ENCODE assay signal across 15 mouse cellular contexts in genomic region chr6:139587478-139587877, GRCm38 (mm10). TPM values are rescaled to one million over a fixed set of nuclear protein-coding genes. Genes with fewer than 3 reads are reported as not detected.
DNase-seq lines count a peak whose midpoint lies in the region; ATAC-seq and TF ChIP-seq lines count a peak whose summit lies in the region.
"Had no signal": no experiment of that assay in that cellular context is flagged by ENCODE, and none has a peak within 500 bp of the region (broad histone marks: within the 10 kb centered on the region; RNA-seq: fewer than 3 reads in every experiment).

No protein-coding gene starts in this region.

- TF ChIP-seq CTCF in lung, adult 2 months (IDR thresholded peaks at IDR 0.05; ENCODE audit: insufficient read depth, low read length): no peak

- H3K9ac ChIP-seq in heart, embryonic 13.5 days: no peak overlapping the region
- H3K9ac ChIP-seq in intestine, embryonic 14.5 days (ENCODE audit: low read length): no peak overlapping the region
- H3K9ac ChIP-seq in liver, embryonic 13.5 days: no peak overlapping the region

- ATAC-seq in heart, embryonic 13.5 days (ENCODE audit: extremely low read depth, insufficient number of reproducible peaks, low FRiP score, low TSS enrichment): no peak
- peak; percentile 37; the same call in 1 of the 2 replicates for ATAC-seq in intestine, embryonic 14.5 days (replicated peaks; ENCODE audit: low FRiP score, low TSS enrichment, low read depth)
- ATAC-seq in liver, embryonic 13.5 days (ENCODE audit: low read depth): no peak

- H3K4me3 ChIP-seq in heart, embryonic 13.5 days: peak overlapping the region; percentile 47
- peak overlapping the region; percentile 4 for H3K4me3 ChIP-seq in lung, adult 2 months (replicated peaks; ENCODE audit: extremely low read depth, low read depth, low read length)
- no peak overlapping the region for H3K4me3 ChIP-seq in intestine, embryonic 14.5 days (ENCODE audit: low read depth, low read length)
- peak overlapping the region; percentile 16 for H3K4me3 ChIP-seq in liver, embryonic 13.5 days (replicated peaks)
- H3K4me3 ChIP-seq: megakaryocyte, embryonic 14.5 days had no signal

- H3K9me3 ChIP-seq in heart, embryonic 13.5 days: no peaks in the 10 kb centered on the region; the same call in 1 of the 2 replicates
- no peaks in the 10 kb centered on the region for H3K9me3 ChIP-seq in intestine, embryonic 14.5 days (ENCODE audit: control insufficient read depth, low read length)
- H3K9me3 ChIP-seq in liver, embryonic 13.5 days (replicated peaks): no peaks in the 10 kb centered on the region
- H3K9me3 ChIP-seq: megakaryocyte, embryonic 14.5 days had no signal

- no peak for TF ChIP-seq POLR2A in lung, adult 2 months (IDR thresholded peaks at IDR 0.05; ENCODE audit: borderline replicate concordance, extremely low read depth, low read depth, low read length)

- peaks cover 4% of the 10 kb centered on the region; the same call in 1 of the 2 replicates for H3K4me1 ChIP-seq in heart, embryonic 13.5 days
- no peaks in the 10 kb centered on the region for H3K4me1 ChIP-seq in lung, adult 2 months (ENCODE audit: control insufficient read depth, insufficient read depth, low read length)
- H3K4me1 ChIP-seq in intestine, embryonic 14.5 days (replicated peaks; ENCODE audit: control insufficient read depth, insufficient read depth, low read length): 0 out of 2 replicates have a peak, but pooled peaks cover 3% of the 10 kb centered on the region
- H3K4me1 ChIP-seq in liver, embryonic 13.5 days (replicated peaks): no peaks in the 10 kb centered on the region
- H3K4me1 ChIP-seq: megakaryocyte, embryonic 14.5 days had no signal

- no peak for DNase-seq in heart, adult 18-20 months
- no peak for DNase-seq in lung, adult 2 months
- no peak for DNase-seq in lung, postnatal 4 days
- DNase-seq in intestine, embryonic 14.5 days (ENCODE audit: low spot score): no peak
- no peak for DNase-seq in liver, embryonic 13.5 days
- DNase-seq in adrenal gland, postnatal 4 days (ENCODE audit: low spot score in 2 of 2): no peak
- DNase-seq in right cerebral cortex, postnatal 25 days: no peak
- DNase-seq: adrenal gland, postnatal 36 days; cerebellum, adult 11 months; left cerebral cortex, postnatal 4 days; spleen, adult 18-20 months had no signal

- H3K36me3 ChIP-seq in heart, embryonic 13.5 days: no peaks in the 10 kb centered on the region
- H3K36me3 ChIP-seq in intestine, embryonic 14.5 days (ENCODE audit: control insufficient read depth, insufficient read depth, low read length): no peaks in the 10 kb centered on the region
- H3K36me3 ChIP-seq in liver, embryonic 13.5 days: no peaks in the 10 kb centered on the region

- WGBS in heart, embryonic 13.5 days: 51% methylated on average over 12 of the region's 12 CpGs
- 59% methylated on average over 12 of the region's 12 CpGs for WGBS in lung, adult 2 months
- 65% methylated on average over 12 of the region's 12 CpGs for WGBS in intestine, embryonic 14.5 days
- WGBS in liver, embryonic 13.5 days (ENCODE audit: insufficient replicate concordance): 74% methylated on average over 12 of the region's 12 CpGs

- peak overlapping the region; percentile 78 for H3K4me2 ChIP-seq in heart, embryonic 13.5 days
- peak overlapping the region; percentile 37 for H3K4me2 ChIP-seq in intestine, embryonic 14.5 days (ENCODE audit: low read length)
- peak overlapping the region; percentile 38 for H3K4me2 ChIP-seq in liver, embryonic 13.5 days

- H3K27me3 ChIP-seq in heart, embryonic 13.5 days (replicated peaks): no peaks in the 10 kb centered on the region; the same call in 1 of the 2 replicates
- H3K27me3 ChIP-seq in intestine, embryonic 14.5 days (replicated peaks; ENCODE audit: control insufficient read depth, insufficient read depth, low read length): no peaks in the 10 kb centered on the region
- no peaks in the 10 kb centered on the region for H3K27me3 ChIP-seq in liver, embryonic 13.5 days
- H3K27me3 ChIP-seq: megakaryocyte, embryonic 14.5 days had no signal

- H3K27ac ChIP-seq in heart, embryonic 13.5 days (replicated peaks): no peak overlapping the region
- H3K27ac ChIP-seq in intestine, embryonic 14.5 days (ENCODE audit: low read depth): no peak overlapping the region
- peak overlapping the region; percentile 34; the same call in 1 of the 2 replicates for H3K27ac ChIP-seq in liver, embryonic 13.5 days
- H3K27ac ChIP-seq: kidney, postnatal 0 days had no signal

RNA-seq across cellular contexts. Expression of gene Pik3c2g, which starts 0.5 kb away (rescaled TPM):
- 0.31 and 0.41 TPM in 2 replicates for polyA plus RNA-seq in heart, embryonic 13.5 days (2015; fragmentation: Nextera tagmentation; extraction: Ambion mirVana)
- total RNA-seq in heart, adult 18-20 months (2021): under 1 TPM in 1 of 2 experiments, not detected in 1; 0.41 TPM
- polyA plus RNA-seq in lung, adult 2 months (2012; rRNA removed): 0.50 and 0.91 TPM in 2 replicates
- polyA plus RNA-seq in intestine, embryonic 14.5 days (2014; fragmentation: Nextera tagmentation; extraction: Ambion mirVana): 0.68 and 0.94 TPM in 2 replicates
- 1.0 and 1.8 TPM in 2 replicates for polyA plus RNA-seq in liver, embryonic 13.5 days (2015; fragmentation: Nextera tagmentation; extraction: Ambion mirVana)
- 1 to 10 TPM; 1.6 to 2.5 TPM for total RNA-seq in adrenal gland, postnatal 4 days (2021)
- total RNA-seq: hematopoietic stem cell, adult 5-6 weeks had no signal
